Comparison of ENCODE assay signal across 11 mouse cellular contexts in genomic region chr8:105481013-105481412, GRCm38 (mm10). TPM values are rescaled to one million over a fixed set of nuclear protein-coding genes. Genes with fewer than 3 reads are reported as not detected.
A peak's percentile ranks its signal among the peaks of the same experiment; 100 is the strongest.
DNase-seq lines count a peak whose midpoint lies in the region; ATAC-seq and TF ChIP-seq lines count a peak whose summit lies in the region.
"Had no signal": no experiment of that assay in that cellular context is flagged by ENCODE, and none has a peak within 500 bp of the region (broad histone marks: within the 10 kb centered on the region; RNA-seq: fewer than 3 reads in every experiment).

No protein-coding gene starts in this region.

- H3K27me3 ChIP-seq in heart, embryonic 10.5 days (ENCODE audit: insufficient read depth, poor library complexity, severe bottlenecking): peaks cover 5% of the 10 kb centered on the region; the same call in 1 of the 2 replicates
- H3K27me3 ChIP-seq in lung, embryonic 14.5 days (ENCODE audit: insufficient read depth, low read length): no peaks in the 10 kb centered on the region
- peaks cover 1% of the 10 kb centered on the region; the same call in 1 of the 2 replicates for H3K27me3 ChIP-seq in limb, embryonic 12.5 days

- no peak overlapping the region for H3K4me3 ChIP-seq in heart, embryonic 10.5 days
- no peak overlapping the region for H3K4me3 ChIP-seq in lung, embryonic 14.5 days (ENCODE audit: low read depth, low read length)
- H3K4me3 ChIP-seq in limb, embryonic 12.5 days (replicated peaks): no peak overlapping the region
- H3K4me3 ChIP-seq: forebrain, embryonic 13.5 days; gastrocnemius, adult 2 months had no signal

- 19% methylated on average over 2 of the region's 2 CpGs for WGBS in heart, embryonic 10.5 days
- WGBS in lung, embryonic 14.5 days: 19% methylated on average over 2 of the region's 2 CpGs
- 23% methylated on average over 2 of the region's 2 CpGs for WGBS in limb, embryonic 12.5 days

- H3K27ac ChIP-seq in heart, embryonic 10.5 days: peak overlapping the region; percentile 70; the same call in 1 of the 2 replicates
- H3K27ac ChIP-seq in lung, embryonic 14.5 days (ENCODE audit: low read depth): peak overlapping the region; percentile 67
- H3K27ac ChIP-seq in limb, embryonic 12.5 days: peak overlapping the region; percentile 24; the same call in 1 of the 2 replicates
- H3K27ac ChIP-seq: forebrain, embryonic 13.5 days; gastrocnemius, adult 2 months had no signal

- TF ChIP-seq CTCF in lung, embryonic 14.5 days (IDR thresholded peaks at IDR 0.05; ENCODE audit: low read depth): no peak

- DNase-seq in heart, embryonic 10.5 days (ENCODE audit: low spot score): no peak
- DNase-seq in heart, adult 18-20 months: no peak
- peak; percentile 51 for DNase-seq in lung, embryonic 14.5 days
- DNase-seq in lung, postnatal 4 days: no peak
- DNase-seq in R1 (ENCODE audit: low read depth, low spot score): peak; percentile 83
- no peak for DNase-seq in cerebellum, postnatal 14 days

- H3K9ac ChIP-seq in lung, embryonic 14.5 days: no peak overlapping the region; the same call in 1 of the 2 replicates
- no peak overlapping the region for H3K9ac ChIP-seq in limb, embryonic 12.5 days (replicated peaks)
- H3K9ac ChIP-seq: forebrain, embryonic 13.5 days had no signal

- H3K9me3 ChIP-seq in heart, embryonic 10.5 days: no peaks in the 10 kb centered on the region
- H3K9me3 ChIP-seq in lung, embryonic 14.5 days (ENCODE audit: low read depth, low read length): no peaks in the 10 kb centered on the region
- no peaks in the 10 kb centered on the region for H3K9me3 ChIP-seq in limb, embryonic 12.5 days
- H3K9me3 ChIP-seq: forebrain, embryonic 13.5 days had no signal

- H3K36me3 ChIP-seq in heart, embryonic 10.5 days: 0 out of 2 replicates have a peak, but pooled peaks cover 11% of the 10 kb centered on the region
- H3K36me3 ChIP-seq in lung, embryonic 14.5 days (ENCODE audit: insufficient read depth): peaks cover 33% of the 10 kb centered on the region
- peaks cover 22% of the 10 kb centered on the region for H3K36me3 ChIP-seq in limb, embryonic 12.5 days

- peak; percentile 16; the same call in 1 of the 2 replicates for ATAC-seq in lung, embryonic 14.5 days (ENCODE audit: insufficient read depth)
- no peak for ATAC-seq in limb, embryonic 12.5 days (ENCODE audit: insufficient number of reproducible peaks, insufficient read depth, low FRiP score, low TSS enrichment, low read depth)
- ATAC-seq in monocyte, adult 5-6 weeks (replicated peaks; ENCODE audit: insufficient number of reproducible peaks, low FRiP score, low TSS enrichment, poor library complexity, severe bottlenecking): no peak
- ATAC-seq: forebrain, embryonic 13.5 days; intestine, postnatal 0 days had no signal

- no peak overlapping the region for H3K4me2 ChIP-seq in lung, embryonic 14.5 days
- no peak overlapping the region for H3K4me2 ChIP-seq in limb, embryonic 12.5 days
- H3K4me2 ChIP-seq: forebrain, embryonic 13.5 days had no signal

- peaks cover 51% of the 10 kb centered on the region for H3K4me1 ChIP-seq in heart, embryonic 10.5 days
- no peaks in the 10 kb centered on the region for H3K4me1 ChIP-seq in lung, embryonic 14.5 days (ENCODE audit: insufficient read depth)
- H3K4me1 ChIP-seq in limb, embryonic 12.5 days (replicated peaks): peaks cover 29% of the 10 kb centered on the region

RNA-seq across cellular contexts. Expression of gene Tppp3, which starts 9.7 kb away (rescaled TPM):
- polyA plus RNA-seq in heart, embryonic 10.5 days (2016; fragmentation: Nextera tagmentation; extraction: Ambion mirVana): 25.5 and 28.4 TPM in 2 replicates
- 10 to 100 TPM; 38.0 to 41.4 TPM for total RNA-seq in heart, adult 18-20 months (2021)
- polyA plus RNA-seq in lung, embryonic 14.5 days (2014; fragmentation: Nextera tagmentation; extraction: Ambion mirVana): 41.1 and 42.3 TPM in 2 replicates
- 25.3 and 28.9 TPM in 2 replicates for polyA plus RNA-seq in limb, embryonic 12.5 days (2016; fragmentation: Nextera tagmentation; extraction: Ambion mirVana)
- 164 to 258 TPM (median 248 TPM) in 3 replicates for total RNA-seq in monocyte, adult 5-6 weeks (2017)

RNA-seq across cellular contexts. Expression of gene Zdhhc1, which starts 15.7 kb away (rescaled TPM):
- polyA plus RNA-seq in heart, embryonic 10.5 days (2016; fragmentation: Nextera tagmentation; extraction: Ambion mirVana): 16.1 and 21.6 TPM in 2 replicates
- 10 to 100 TPM; 12.5 to 14.2 TPM for total RNA-seq in heart, adult 18-20 months (2021)
- 40.0 and 41.9 TPM in 2 replicates for polyA plus RNA-seq in lung, embryonic 14.5 days (2014; fragmentation: Nextera tagmentation; extraction: Ambion mirVana)
- 34.8 and 36.9 TPM in 2 replicates for polyA plus RNA-seq in limb, embryonic 12.5 days (2016; fragmentation: Nextera tagmentation; extraction: Ambion mirVana)
- 0.43 to 0.49 TPM (median 0.48 TPM) in 3 replicates for total RNA-seq in monocyte, adult 5-6 weeks (2017)

RNA-seq across cellular contexts. Expression of gene Hsd11b2, which starts 37.5 kb away (rescaled TPM):
- polyA plus RNA-seq in heart, embryonic 10.5 days (2016; fragmentation: Nextera tagmentation; extraction: Ambion mirVana): 14.8 and 37.5 TPM in 2 replicates
- under 1 TPM; 0.21 to 0.22 TPM for total RNA-seq in heart, adult 18-20 months (2021)
- 4.8 and 5.9 TPM in 2 replicates for polyA plus RNA-seq in lung, embryonic 14.5 days (2014; fragmentation: Nextera tagmentation; extraction: Ambion mirVana)
- 28.2 and 30.6 TPM in 2 replicates for polyA plus RNA-seq in limb, embryonic 12.5 days (2016; fragmentation: Nextera tagmentation; extraction: Ambion mirVana)
- total RNA-seq in monocyte, adult 5-6 weeks (2017): not detected in 3 replicates
- total RNA-seq: gastrocnemius, adult 2 months had no signal

Comparison
In these comparisons a context has a peak if more than half of its experiments do, and no peak if none do; other contexts are left out.
1. DNase-seq: peak in lung, embryonic 14.5 days (single experiment) and R1 (single experiment); none in heart, embryonic 10.5 days (single experiment), heart, adult 18-20 months (0 of 2), lung, postnatal 4 days (0 of 2) and cerebellum, postnatal 14 days (0 of 2).
2. Peak in every context shown above with its lines, with median percentiles within 50 percentile points of each other: H3K27ac ChIP-seq.